Mouse (Mus musculus): ENCODE data around the gene Actr5. TPM values are rescaled to one million over a fixed set of nuclear protein-coding genes. Genes with fewer than 3 reads are reported as not detected.

The Actr5 gene
- total RNA-seq, 2 experiments from 2014 or later: 4.2 to 4.8 TPM

- no peak for DNase-seq
- H3K27ac ChIP-seq: peak overlapping the region; percentile 75
- no peak for TF ChIP-seq CTCF (IDR thresholded peaks at IDR 0.05)
- H3K4me3 ChIP-seq: no peak overlapping the region
- intact Hi-C loops (cut with DNase I): loop anchor here (10.0 kb wide), 1 partner anchor 86 kb away; no protein-coding TSS in a partner anchor
These were observed 34.1 kb downstream of the Actr5 start for GRCm38 (mm10) chr2:158658822-158659221.

- no peak for DNase-seq
- no peak for TF ChIP-seq CTCF (IDR thresholded peaks at IDR 0.05)
- H3K27ac ChIP-seq: peak overlapping the region; percentile 75
- no peak overlapping the region for H3K4me3 ChIP-seq
- intact Hi-C loops (cut with DNase I): loop anchor here (10.0 kb wide), 1 partner anchor 85 kb away; no protein-coding TSS in a partner anchor
These were observed 34.7 kb downstream of the Actr5 start for GRCm38 (mm10) chr2:158659346-158659745.

GRCm38 (mm10) chr2:158665098-158665497 is 40.4 kb downstream of the Actr5 start, which contains the start of gene Ppp1r16b:
TSS of gene Ppp1r16b (plus strand) at chr2:158665398.
- Histone ChIP-seq H3K27ac (peak within 1 kb of the TSS; percentile 83; the same call in 1 of the 2 replicates), H3K4me3 (no peak within 1 kb of the TSS)
- intact Hi-C loops (cut with DNase I): no loop called here
- no peak for DNase-seq
- no peak for TF ChIP-seq CTCF (IDR thresholded peaks at IDR 0.05)

GRCm38 (mm10) chr2:158666071-158666800 is 41.5 kb downstream of the Actr5 start:
- DNase-seq: no peak
- intact Hi-C loops (cut with DNase I): no loop called here
- H3K27ac ChIP-seq: peak overlapping the region; percentile 83
- H3K4me3 ChIP-seq: peak overlapping the region; percentile 78
- TF ChIP-seq CTCF (IDR thresholded peaks at IDR 0.05): no peak

- Histone ChIP-seq H3K4me3 (peak overlapping the region; percentile 78), H3K27ac (peak overlapping the region; percentile 83)
- peak; percentile 57 for DNase-seq
- no peak for TF ChIP-seq CTCF (IDR thresholded peaks at IDR 0.05)
- intact Hi-C loops (cut with DNase I): no loop called here
These were observed 42.5 kb downstream of the Actr5 start for GRCm38 (mm10) chr2:158667022-158667670.

- peak overlapping the region; percentile 83 for H3K27ac ChIP-seq
- DNase-seq: peak; percentile 31
- intact Hi-C loops (cut with DNase I): no loop called here
- peak overlapping the region; percentile 78 for H3K4me3 ChIP-seq
- TF ChIP-seq CTCF (IDR thresholded peaks at IDR 0.05): peak; percentile 38
These were observed 43.2 kb downstream of the Actr5 start for GRCm38 (mm10) chr2:158667671-158668432.

- TF ChIP-seq CTCF (IDR thresholded peaks at IDR 0.05): no peak
- DNase-seq: no peak
- Histone ChIP-seq H3K4me3 (peak overlapping the region; percentile 78), H3K27ac (peak overlapping the region; percentile 83)
- intact Hi-C loops (cut with DNase I): no loop called here
These were observed 43.8 kb downstream of the Actr5 start for GRCm38 (mm10) chr2:158668433-158669010.

- no peak for TF ChIP-seq CTCF (IDR thresholded peaks at IDR 0.05)
- intact Hi-C loops (cut with DNase I): loop anchor here (5.0 kb wide), 1 partner anchor 63 kb away; no protein-coding TSS in a partner anchor
- DNase-seq: no peak
- H3K4me3 ChIP-seq: peak overlapping the region; percentile 78
- peak overlapping the region; percentile 83 for H3K27ac ChIP-seq
These were observed 44.8 kb downstream of the Actr5 start for GRCm38 (mm10) chr2:158669199-158670195.

GRCm38 (mm10) chr2:158670571-158670970 is 45.9 kb downstream of the Actr5 start:
- H3K4me3 ChIP-seq: peak overlapping the region; percentile 78
- H3K27ac ChIP-seq: peak overlapping the region; percentile 83
- no peak for DNase-seq
- intact Hi-C loops (cut with DNase I): loop anchor here (5.0 kb wide), 1 partner anchor 62 kb away; no protein-coding TSS in a partner anchor
- TF ChIP-seq CTCF (IDR thresholded peaks at IDR 0.05): no peak

GRCm38 (mm10) chr2:158672829-158673228 is 48.1 kb downstream of the Actr5 start:
- intact Hi-C loops (cut with DNase I): loop anchor here (5.0 kb wide), 1 partner anchor 59 kb away; no protein-coding TSS in a partner anchor
- Histone ChIP-seq H3K4me3 (no peak overlapping the region), H3K27ac (peak overlapping the region; percentile 77)
- no peak for TF ChIP-seq CTCF (IDR thresholded peaks at IDR 0.05)
- DNase-seq: peak; percentile 48

GRCm38 (mm10) chr2:158673493-158673892 is 48.8 kb downstream of the Actr5 start:
- DNase-seq: no peak
- TF ChIP-seq CTCF (IDR thresholded peaks at IDR 0.05): no peak
- intact Hi-C loops (cut with DNase I): loop anchor here (5.0 kb wide), 1 partner anchor 59 kb away; no protein-coding TSS in a partner anchor
- Histone ChIP-seq H3K27ac (peak overlapping the region; percentile 70), H3K4me3 (no peak overlapping the region; the same call in 1 of the 2 replicates)

All from gastrocnemius, adult 2 months (tissue).